Mouse (Mus musculus): ENCODE data around the gene Acad9.
"Not testable (repeated sequence)": the region's sequence is repeated elsewhere in the genome, so short reads cannot be mapped to it uniquely, and the experiment has no call there.

Gene Acad9

DNA sequence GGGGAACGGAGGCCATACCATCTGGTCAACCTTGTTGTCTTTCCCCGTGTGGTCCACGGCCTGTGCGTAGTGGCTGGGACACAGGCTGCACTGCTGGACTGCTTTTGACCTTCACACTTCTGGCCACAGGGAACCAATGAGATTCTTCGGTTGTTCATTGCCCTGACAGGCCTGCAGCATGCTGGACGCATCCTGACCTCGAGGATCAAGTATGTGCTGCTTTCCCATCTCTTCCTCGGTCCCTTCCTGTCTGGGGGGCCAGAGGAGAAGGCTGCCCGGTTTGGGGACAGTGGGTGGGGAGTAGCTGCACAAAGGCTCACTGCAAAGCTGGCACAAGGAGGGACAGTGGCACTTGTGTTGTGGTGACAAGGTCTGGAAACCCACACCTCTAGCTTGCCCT is 21.8 kb downstream of the Acad9 start:
- DNase-seq (ENCODE audit: low read depth, low spot score): no peak

DNA sequence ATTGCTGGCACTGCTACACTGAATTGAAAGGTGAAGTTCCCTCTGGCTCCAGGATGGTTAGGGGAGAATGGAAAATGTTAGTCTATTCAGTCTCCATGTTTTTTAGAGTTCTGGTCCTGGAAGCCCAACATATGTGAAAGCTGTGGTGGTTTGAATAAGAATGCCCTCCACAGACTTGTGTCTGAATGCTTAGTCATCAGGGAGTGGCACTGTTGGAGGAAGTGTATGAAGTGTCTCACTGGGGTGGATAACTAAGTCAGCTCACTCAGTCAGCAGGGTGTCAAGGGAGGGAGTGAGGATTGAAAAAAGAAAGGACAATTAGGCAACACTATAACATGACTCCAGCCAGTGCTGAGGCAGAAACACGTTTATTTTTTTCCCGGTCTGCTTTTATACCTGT is 29.6 kb downstream of the Acad9 start:
- peak; percentile 71 for DNase-seq (ENCODE audit: low read depth, low spot score)

DNA sequence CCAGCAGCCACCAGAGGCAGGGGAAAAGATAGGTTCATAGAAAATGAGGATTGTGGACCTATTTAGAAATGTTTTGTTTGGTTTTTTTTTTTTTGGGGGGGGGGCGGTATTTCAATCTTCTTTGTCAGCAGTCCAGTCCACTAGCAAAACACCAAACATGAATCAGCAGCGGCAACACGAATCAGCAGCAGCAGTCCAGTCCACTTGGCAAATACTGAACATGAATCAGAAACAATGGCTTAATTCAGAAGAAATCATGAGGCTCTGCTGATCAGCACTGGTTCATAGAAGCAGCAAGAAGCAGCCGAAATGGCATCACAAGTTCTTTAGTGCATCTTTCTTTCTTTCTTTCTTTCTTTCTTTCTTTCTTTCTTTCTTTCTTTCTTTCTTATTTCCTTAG is 50.3 kb downstream of the Acad9 start:
- peak; percentile 23 for DNase-seq (ENCODE audit: low read depth, low spot score)

DNA sequence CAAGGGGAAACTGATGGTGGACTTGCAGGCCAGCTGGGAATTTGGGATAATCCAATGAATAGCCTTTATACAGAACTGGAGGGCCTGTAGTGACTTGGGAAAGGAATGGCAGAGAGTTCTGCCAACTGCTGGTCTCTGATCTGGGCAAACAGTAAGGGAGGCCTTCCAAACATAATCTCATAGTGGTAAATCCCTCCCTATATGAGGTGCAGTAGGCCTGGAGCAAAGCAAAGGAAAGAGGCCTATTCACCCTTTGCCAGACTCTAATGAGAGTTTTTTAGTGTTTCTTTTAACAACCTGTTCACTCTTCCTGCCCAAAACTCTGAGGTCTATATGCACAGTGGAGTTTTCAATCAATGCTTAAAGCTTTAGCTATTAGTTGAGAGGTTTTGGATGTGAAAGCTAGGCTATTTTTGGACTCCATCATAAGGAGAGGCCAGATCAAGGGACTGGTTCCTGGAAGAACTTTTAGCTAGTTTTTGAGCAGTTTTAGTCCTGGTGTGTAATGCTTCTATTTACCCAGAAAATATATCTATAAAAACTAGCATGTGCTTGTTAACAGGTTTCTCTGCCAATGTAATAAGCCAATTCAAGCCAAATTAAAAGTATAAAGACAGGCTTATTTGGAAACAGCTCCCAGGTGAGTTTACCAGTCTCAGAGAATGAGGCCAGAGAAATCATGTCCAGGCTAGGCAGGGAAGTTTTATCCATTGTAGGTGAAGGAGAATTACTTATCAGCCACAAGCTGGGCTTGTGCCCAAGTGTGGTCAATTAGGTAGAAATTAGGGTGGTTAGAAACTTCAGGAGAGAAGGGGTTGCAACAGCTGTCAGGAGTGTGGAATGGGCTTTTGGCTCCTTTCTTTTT is 54.1 kb downstream of the Acad9 start:
- no peak for DNase-seq (ENCODE audit: low read depth, low spot score)

DNA sequence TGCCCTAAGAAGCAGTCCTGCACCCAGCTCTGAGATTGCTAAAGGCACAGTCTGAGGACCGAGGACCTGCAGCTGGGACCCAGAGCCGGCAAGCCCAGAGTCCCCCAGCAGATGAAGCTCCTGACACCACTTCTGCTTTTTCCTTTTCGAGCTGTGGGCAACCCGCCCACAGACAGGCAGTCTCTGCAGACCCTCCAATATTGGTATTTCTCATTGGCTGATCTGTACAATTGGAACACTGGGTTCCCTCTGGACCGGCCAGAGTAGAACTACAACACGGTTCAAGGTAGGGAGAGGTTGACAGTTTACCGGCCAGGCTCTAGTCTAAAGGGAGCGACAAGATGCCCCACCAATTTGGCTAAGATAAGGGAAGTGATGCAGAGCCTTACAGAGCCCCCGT is 60.4 kb downstream of the Acad9 start:
- DNase-seq (ENCODE audit: low read depth, low spot score): not testable (repeated sequence)

DNA sequence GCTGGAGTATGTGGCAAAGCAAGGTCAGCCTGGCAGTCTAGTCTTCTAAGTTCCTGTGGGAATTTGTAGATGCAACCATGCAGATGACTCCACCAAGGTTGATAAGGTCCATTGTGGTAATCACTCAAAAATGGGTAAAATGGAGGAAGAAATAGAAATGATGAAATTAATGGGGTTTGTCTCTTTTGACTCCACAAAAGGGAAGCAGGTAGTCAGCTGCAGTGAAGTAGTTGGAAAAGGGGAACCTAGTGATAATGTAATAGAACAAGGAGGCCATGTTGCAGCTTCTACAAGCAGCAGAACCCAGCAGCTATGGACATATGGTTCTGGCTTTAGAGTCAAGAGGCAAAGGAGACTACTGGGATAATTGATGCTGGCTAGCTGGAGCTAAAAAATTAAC is 70.4 kb downstream of the Acad9 start:
- DNase-seq (ENCODE audit: low read depth, low spot score): no peak

DNA sequence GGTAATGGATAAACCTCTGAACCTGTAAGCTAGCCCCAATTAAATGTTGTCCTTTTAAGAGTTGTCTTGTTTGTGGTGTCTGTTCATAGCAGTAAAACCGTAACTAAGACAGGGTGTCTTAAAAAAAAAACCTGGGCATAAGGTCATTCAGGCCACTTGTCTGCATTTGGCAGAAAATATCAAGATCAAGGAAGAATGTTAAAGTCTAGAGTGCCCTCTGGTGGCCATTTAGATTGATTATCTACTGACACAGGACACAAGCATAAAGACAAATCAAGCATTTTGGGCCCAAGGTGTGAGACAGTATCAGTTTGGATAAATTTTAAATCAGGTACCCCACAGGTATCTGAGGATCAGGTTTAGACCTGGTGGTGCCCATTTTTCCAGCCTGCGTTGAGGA is 71.8 kb downstream of the Acad9 start:
- DNase-seq (ENCODE audit: low read depth, low spot score): peak; percentile 87

DNA sequence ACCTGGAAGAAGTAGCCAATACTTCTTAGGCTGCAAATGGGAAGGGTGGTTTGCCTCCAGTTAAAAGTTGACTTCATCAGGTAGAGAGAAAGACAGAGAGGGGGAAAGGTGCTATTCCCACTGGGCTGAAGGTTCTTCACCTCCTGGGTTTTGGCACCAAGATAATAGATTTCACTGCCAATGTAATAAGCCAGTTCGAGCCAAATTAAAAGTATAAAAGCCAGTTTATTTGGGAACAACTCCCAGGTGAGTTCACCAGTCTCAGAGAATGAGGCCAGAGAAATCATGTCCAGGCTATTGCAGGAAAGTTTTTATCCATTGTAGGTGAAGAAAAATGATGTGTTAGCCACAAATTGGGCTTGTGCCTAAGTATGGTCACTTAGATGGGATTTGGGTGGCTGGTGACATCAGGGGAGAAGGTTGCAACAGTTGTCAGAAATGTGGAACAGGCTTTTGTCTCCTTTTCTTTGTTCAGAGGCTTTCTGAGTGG is 72.4 kb downstream of the Acad9 start:
- DNase-seq (ENCODE audit: low read depth, low spot score): no peak

DNA sequence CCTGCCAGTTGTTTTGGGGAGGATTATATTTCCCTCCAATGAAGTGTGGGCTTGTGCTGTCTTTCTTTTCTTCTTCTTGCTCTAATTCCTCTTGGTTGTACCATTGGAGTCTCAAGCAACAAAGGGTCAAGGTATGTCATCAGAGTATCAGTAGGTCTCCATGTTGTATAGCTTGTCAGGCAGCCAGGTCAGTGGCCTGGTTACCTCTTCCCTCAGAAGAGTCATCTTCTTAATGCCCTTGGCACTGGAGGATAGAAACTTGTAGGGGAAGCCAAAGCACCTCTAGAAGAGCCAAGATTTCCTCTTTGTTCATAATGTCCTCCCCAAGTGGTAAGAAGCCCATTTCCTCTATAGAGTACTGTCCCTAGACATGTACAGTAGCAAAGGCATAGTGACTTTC is 73.2 kb downstream of the Acad9 start:
- no peak for DNase-seq (ENCODE audit: low read depth, low spot score)
